Mouse (Mus musculus) heart, postnatal 4 days (tissue): Measurements from ENCODE around the gene Vmn1r191. TPM values are rescaled to one million over a fixed set of nuclear protein-coding genes. Genes with fewer than 3 reads are reported as not detected.
"Not testable (repeated sequence)": the region's sequence is repeated elsewhere in the genome, so short reads cannot be mapped to it uniquely, and the experiment has no call there.

Source experiments
- DNase-seq: peaks from one replicate; pipeline ENCODE4 v3.0.0; 2021
- microRNA-seq, 2 experiments: library from miRNA; unstranded; fragments of <30 nt; microRNA quantifications; one replicate each; pipeline ENCODE4 v1.2.0; 2021 to 2022
- total RNA-seq, 2 experiments: library from RNA; stranded (reverse); gene quantifications; 2 replicates each; pipeline ENCODE4 v1.2.3; 2021

Vmn1r191 gene
- total RNA-seq = not detected

GRCm38 (mm10) chr13:22183869-22184268 lies at the start of gene Vmn1r191:
TSS of gene Vmn1r191 (minus strand) at chr13:22183969.
- no peak for DNase-seq

- DNase-seq = not testable (repeated sequence)
Measured at GRCm38 (mm10) chr13:22223060-22223459, 39.3 kb upstream of the Vmn1r191 start, which contains the start of gene Vmn1r193. TSS of gene Vmn1r193 (minus strand) at chr13:22223160.

GRCm38 (mm10) chr13:22192756-22193155 lies 9.0 kb upstream of the Vmn1r191 start:
- DNase-seq = not testable (repeated sequence)

- DNase-seq = no peak
Measured at GRCm38 (mm10) chr13:22191041-22191440, 7.3 kb upstream of the Vmn1r191 start, which contains the start of gene Vmn1r192. TSS of gene Vmn1r192 (minus strand) at chr13:22191141.

- DNase-seq = no peak
Measured at GRCm38 (mm10) chr13:22190385-22190784, 6.6 kb upstream of the Vmn1r191 start.

- no peak for DNase-seq
Measured at GRCm38 (mm10) chr13:22189313-22189712, 5.5 kb upstream of the Vmn1r191 start.

- peak; percentile 37 for DNase-seq
Measured at GRCm38 (mm10) chr13:22168416-22168815, 15.4 kb downstream of the Vmn1r191 start.

- not testable (repeated sequence) for DNase-seq
Measured at GRCm38 (mm10) chr13:22136495-22137293, 47.1 kb downstream of the Vmn1r191 start.

Small RNA genes lying within 50 kb of the gene (microRNA-seq; reads per million reads assigned to microRNA genes)
- gene Gm23282 (0 reads per million in 2 experiments), gene Gm25084 (0 reads per million in 2 experiments)

Other genes with a start within 250 kb of the Vmn1r191 start
- gene Zfp184, start 238.9 kb downstream of the Vmn1r191 start, total RNA-seq = 1 to 10 TPM; 3.9 TPM
- gene Pom121l2, start 202.8 kb downstream of the Vmn1r191 start, total RNA-seq = not detected
- gene Prss16, start 174.2 kb downstream of the Vmn1r191 start, total RNA-seq = not detected
- 100 to 1,000 TPM; 504 to 579 TPM for gene Hist1h2ah, start 148.4 kb downstream of the Vmn1r191 start, total RNA-seq
- gene Hist1h2bk, start 148.1 kb downstream of the Vmn1r191 start, total RNA-seq = 100 to 1,000 TPM; 416 to 424 TPM
- 100 to 1,000 TPM; 139 to 147 TPM for gene Hist1h4i, start 142.6 kb downstream of the Vmn1r191 start, total RNA-seq
- 100 to 1,000 TPM; 359 to 370 TPM for gene Hist1h2ag, start 141.0 kb downstream of the Vmn1r191 start, total RNA-seq
- gene Hist1h2bj, start 140.8 kb downstream of the Vmn1r191 start, total RNA-seq = 100 to 1,000 TPM; 284 to 295 TPM
- not detected for gene Vmn1r188, start 99.5 kb downstream of the Vmn1r191 start, total RNA-seq
- not detected for gene Vmn1r189, start 78.1 kb downstream of the Vmn1r191 start, total RNA-seq
- gene Vmn1r192, start 7.2 kb upstream of the Vmn1r191 start, total RNA-seq = not detected
- not detected for gene Vmn1r193, start 39.2 kb upstream of the Vmn1r191 start, total RNA-seq
- not detected for gene Vmn1r194, start 60.2 kb upstream of the Vmn1r191 start, total RNA-seq
- gene Vmn1r195, start 86.6 kb upstream of the Vmn1r191 start, total RNA-seq = not detected
- gene Vmn1r196, start 106.0 kb upstream of the Vmn1r191 start, total RNA-seq = not detected
- not detected for gene Vmn1r197, start 140.6 kb upstream of the Vmn1r191 start, total RNA-seq
- not detected for gene Vmn1r198, start 166.4 kb upstream of the Vmn1r191 start, total RNA-seq
- not detected for gene Vmn1r199, start 195.8 kb upstream of the Vmn1r191 start, total RNA-seq
- not detected for gene Vmn1r200, start 206.4 kb upstream of the Vmn1r191 start, total RNA-seq